Mouse (Mus musculus): ENCODE measurements around the gene Minos1. TPM values are rescaled to one million over a fixed set of nuclear protein-coding genes. Genes with fewer than 3 reads are reported as not detected.

Minos1 gene
- polyA plus RNA-seq, 1 experiment from 2014 or later, result 517 TPM

DNA sequence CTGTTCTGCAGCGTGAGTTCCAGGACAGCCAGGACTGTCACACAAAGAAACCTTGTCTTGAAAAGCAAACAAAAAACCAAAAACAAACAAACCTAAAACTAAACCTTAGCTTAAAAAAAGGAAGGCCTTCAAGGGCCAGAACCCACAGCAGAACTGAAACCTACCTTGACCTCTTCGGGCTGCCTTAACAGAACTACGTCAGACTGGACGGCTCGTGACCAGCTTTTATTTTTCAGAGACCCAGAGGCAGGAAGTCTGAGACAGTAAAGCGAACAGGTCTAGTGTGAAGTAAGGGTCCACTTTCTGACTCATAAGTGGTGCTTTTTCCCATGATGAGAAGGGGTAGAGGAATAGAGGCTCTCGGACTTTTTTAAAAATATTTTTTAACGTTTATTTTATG, 35.3 kb upstream of the Minos1 start:
- WGBS, result 76% methylated on average over 8 of the region's 8 CpGs
- Histone ChIP-seq H3K27ac (no peak overlapping the region), H3K4me2 (no peak overlapping the region)

DNA sequence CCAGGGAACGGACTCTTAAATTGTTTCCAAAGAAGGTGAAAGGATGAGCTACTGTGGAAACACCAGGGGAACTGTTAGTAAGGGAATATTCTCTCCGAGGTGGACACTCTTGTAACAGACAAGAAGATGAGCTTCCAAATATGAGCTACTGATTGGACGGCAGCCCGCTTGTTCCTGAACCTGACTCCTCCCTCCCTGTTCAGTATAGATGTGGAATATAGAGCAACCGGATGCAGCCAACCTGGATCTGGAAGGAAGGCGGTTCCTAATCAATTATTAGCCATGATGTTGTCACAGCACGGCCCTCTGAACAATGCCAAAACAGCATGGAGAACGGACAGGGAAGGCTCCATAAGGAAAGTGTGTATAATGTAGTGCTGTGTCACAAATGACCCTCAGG, 34.3 kb upstream of the Minos1 start:
- ATAC-seq (ENCODE audit: insufficient number of reproducible peaks, insufficient read depth, low FRiP score, low TSS enrichment, low read depth), result no peak
- H3K9me3 ChIP-seq, result no peaks in the 10 kb centered on the region
- no peaks in the 10 kb centered on the region for H3K36me3 ChIP-seq
- H3K27me3 ChIP-seq, result no peaks in the 10 kb centered on the region
- peaks cover 13% of the 10 kb centered on the region for H3K4me1 ChIP-seq
- 83% methylated on average over 8 of the region's 8 CpGs for WGBS
- no peak overlapping the region for H3K27ac ChIP-seq
- no peak overlapping the region for H3K9ac ChIP-seq
- no peak overlapping the region for H3K4me2 ChIP-seq
- H3K4me3 ChIP-seq, result no peak overlapping the region

More for the DNA sequence above, 35.3 kb upstream of the Minos1 start:
- no peak overlapping the region for H3K9ac ChIP-seq
- no peak overlapping the region for H3K4me3 ChIP-seq
- H3K36me3 ChIP-seq, result no peaks in the 10 kb centered on the region
- no peaks in the 10 kb centered on the region for H3K9me3 ChIP-seq
- H3K4me1 ChIP-seq, result peaks cover 18% of the 10 kb centered on the region
- no peak for ATAC-seq (ENCODE audit: insufficient number of reproducible peaks, insufficient read depth, low FRiP score, low TSS enrichment, low read depth)
- H3K27me3 ChIP-seq, result no peaks in the 10 kb centered on the region

DNA sequence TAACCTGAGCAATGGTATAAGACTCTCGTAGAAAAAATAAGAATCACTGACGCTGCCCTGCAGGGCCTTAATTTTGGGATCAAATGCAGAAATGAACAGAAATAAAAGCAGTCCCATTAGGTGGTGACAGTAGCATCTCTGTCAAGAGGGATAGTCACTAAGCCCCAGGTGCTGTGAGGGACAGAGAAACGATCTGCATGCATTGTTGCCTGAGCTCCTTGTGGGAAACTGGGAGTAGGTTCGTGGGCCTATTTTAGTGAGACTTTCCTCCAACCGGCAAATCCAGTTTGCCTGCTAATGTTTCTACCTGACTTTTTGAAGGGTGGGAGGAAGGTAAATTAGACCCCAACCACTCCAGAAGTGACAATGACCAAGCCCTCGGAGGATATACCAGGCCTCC, 33.2 kb upstream of the Minos1 start:
- ATAC-seq (ENCODE audit: insufficient number of reproducible peaks, insufficient read depth, low FRiP score, low TSS enrichment, low read depth), result no peak
- 84% methylated on average over 6 of the region's 6 CpGs for WGBS
- Histone ChIP-seq H3K9me3 (no peaks in the 10 kb centered on the region), H3K4me1 (0 out of 2 replicates have a peak, but pooled peaks cover 4% of the 10 kb centered on the region), H3K27me3 (no peaks in the 10 kb centered on the region), H3K36me3 (no peaks in the 10 kb centered on the region), H3K27ac (no peak overlapping the region), H3K9ac (no peak overlapping the region), H3K4me2 (no peak overlapping the region), H3K4me3 (no peak overlapping the region)

DNA sequence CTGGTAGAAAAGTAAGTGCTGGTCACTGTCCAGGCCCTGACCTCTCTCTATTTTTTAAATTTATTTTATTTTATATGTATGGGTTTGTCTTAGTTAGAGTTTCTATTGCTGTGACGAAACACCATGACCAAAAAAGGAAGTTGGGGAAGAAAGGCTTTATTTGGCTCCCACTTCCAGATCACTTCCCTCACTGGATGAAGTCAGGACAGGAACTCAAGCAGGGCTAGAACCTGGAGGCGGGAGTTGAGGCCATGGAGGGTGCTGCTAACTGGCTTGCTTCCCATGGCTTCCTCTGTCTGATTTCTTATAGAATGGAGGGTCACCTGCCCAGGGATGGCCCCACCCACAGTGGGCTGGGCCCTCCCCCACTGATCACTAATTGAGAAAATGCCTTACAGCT, 30.2 kb upstream of the Minos1 start:
- no peak overlapping the region for H3K4me2 ChIP-seq
- no peak overlapping the region for H3K4me3 ChIP-seq
- no peak overlapping the region for H3K27ac ChIP-seq
- H3K4me1 ChIP-seq, result no peaks in the 10 kb centered on the region
- H3K36me3 ChIP-seq, result no peaks in the 10 kb centered on the region
- WGBS, result 72% methylated on average over 2 of the region's 2 CpGs
- ATAC-seq (ENCODE audit: insufficient number of reproducible peaks, insufficient read depth, low FRiP score, low TSS enrichment, low read depth), result no peak
- H3K27me3 ChIP-seq, result no peaks in the 10 kb centered on the region
- H3K9ac ChIP-seq, result no peak overlapping the region
- H3K9me3 ChIP-seq, result no peaks in the 10 kb centered on the region

DNA sequence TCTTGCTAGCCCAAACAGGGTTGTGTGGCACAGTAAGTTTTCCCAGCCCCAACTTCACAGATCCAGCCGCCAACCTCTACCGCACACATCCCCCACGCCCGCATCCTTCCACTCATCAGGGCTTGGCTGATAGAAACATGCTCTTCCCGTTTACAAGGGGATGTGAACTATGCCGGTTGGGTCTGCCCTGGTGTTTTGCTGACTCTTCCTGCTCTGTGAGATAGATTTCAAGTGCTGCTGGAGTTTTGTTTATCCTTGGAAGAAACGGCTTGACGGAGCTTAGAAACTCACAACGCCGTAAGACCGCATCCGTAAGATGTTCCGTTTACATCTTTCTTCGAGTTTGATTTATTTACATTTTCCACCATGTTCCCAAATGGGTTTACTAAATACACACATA, 27.4 kb upstream of the Minos1 start:
- no peaks in the 10 kb centered on the region for H3K27me3 ChIP-seq
- no peak for ATAC-seq (ENCODE audit: insufficient number of reproducible peaks, insufficient read depth, low FRiP score, low TSS enrichment, low read depth)
- no peak overlapping the region for H3K9ac ChIP-seq
- H3K36me3 ChIP-seq, result no peaks in the 10 kb centered on the region
- H3K4me1 ChIP-seq, result no peaks in the 10 kb centered on the region; the same call in 1 of the 2 replicates
- no peak overlapping the region for H3K27ac ChIP-seq
- no peak overlapping the region for H3K4me2 ChIP-seq
- no peaks in the 10 kb centered on the region for H3K9me3 ChIP-seq
- no peak overlapping the region for H3K4me3 ChIP-seq
- 85% methylated on average over 14 of the region's 14 CpGs for WGBS

DNA sequence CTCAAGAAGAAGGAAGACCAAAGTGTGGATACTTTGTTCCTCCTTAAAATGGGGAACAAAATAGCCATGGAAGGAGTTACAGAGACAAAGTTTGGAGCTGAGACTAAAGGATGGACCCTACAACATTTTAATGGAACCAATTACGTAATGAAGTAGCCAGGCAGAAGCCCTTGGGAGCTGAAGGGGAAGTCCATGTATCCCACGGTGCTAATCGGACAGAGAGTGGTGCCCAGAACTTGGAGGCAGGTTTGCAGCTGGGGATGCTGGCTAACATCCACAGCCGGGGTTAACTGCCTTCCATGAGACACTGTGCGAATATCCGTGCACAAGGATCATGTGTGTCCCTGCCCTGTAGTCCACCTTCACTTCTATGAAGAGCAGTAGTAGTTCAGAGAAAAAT, 25.6 kb upstream of the Minos1 start:
- Histone ChIP-seq H3K27ac (no peak overlapping the region), H3K9me3 (no peaks in the 10 kb centered on the region), H3K4me2 (no peak overlapping the region), H3K4me3 (no peak overlapping the region), H3K9ac (no peak overlapping the region), H3K4me1 (no peaks in the 10 kb centered on the region; the same call in 1 of the 2 replicates), H3K36me3 (no peaks in the 10 kb centered on the region), H3K27me3 (no peaks in the 10 kb centered on the region)
- WGBS, result 85% methylated on average over 6 of the region's 6 CpGs
- no peak for ATAC-seq (ENCODE audit: insufficient number of reproducible peaks, insufficient read depth, low FRiP score, low TSS enrichment, low read depth)

DNA sequence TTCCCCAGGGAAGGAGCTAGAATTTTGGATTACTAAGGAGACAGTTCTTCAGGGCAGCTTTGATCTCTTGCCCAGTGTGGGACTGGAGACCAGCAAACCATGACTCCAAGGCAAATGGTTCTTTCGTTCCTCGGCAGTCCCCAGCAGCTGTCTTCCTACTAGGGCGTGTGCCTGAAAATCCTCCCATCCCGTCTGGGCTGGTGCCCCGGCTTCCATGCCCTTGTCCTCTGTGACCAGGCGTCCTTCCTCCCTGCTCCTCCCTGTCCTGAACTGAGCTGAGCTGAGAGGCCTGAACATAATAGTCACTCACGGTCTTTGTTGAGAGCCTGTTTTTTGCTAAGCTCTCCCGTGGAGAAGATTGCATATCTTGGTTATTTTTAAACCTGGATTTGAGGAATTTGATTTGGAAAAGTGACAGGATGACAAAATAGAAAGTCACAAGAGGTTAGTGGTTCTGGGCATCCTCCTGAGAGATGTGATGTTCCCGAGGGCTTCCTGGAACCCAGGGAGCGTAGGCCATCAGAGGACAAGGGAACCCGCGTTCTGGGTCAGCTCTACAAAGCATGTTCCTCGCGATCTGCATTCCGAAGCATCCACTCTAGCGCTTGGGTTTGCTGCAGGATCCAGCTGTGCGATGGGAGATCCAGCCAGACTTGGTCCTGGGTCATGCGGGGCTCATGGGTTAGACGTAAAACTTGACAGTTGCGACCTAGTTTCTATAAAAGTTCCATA, 23.8 kb upstream of the Minos1 start:
- WGBS, result 81% methylated on average over 20 of the region's 20 CpGs
- no peak overlapping the region for H3K4me2 ChIP-seq
- H3K9ac ChIP-seq, result no peak overlapping the region
- no peak overlapping the region for H3K4me3 ChIP-seq
- ATAC-seq (ENCODE audit: insufficient number of reproducible peaks, insufficient read depth, low FRiP score, low TSS enrichment, low read depth), result no peak
- H3K4me1 ChIP-seq, result no peaks in the 10 kb centered on the region; the same call in 1 of the 2 replicates
- no peak overlapping the region for H3K27ac ChIP-seq
- H3K27me3 ChIP-seq, result no peaks in the 10 kb centered on the region
- H3K9me3 ChIP-seq, result no peaks in the 10 kb centered on the region
- H3K36me3 ChIP-seq, result no peaks in the 10 kb centered on the region

DNA sequence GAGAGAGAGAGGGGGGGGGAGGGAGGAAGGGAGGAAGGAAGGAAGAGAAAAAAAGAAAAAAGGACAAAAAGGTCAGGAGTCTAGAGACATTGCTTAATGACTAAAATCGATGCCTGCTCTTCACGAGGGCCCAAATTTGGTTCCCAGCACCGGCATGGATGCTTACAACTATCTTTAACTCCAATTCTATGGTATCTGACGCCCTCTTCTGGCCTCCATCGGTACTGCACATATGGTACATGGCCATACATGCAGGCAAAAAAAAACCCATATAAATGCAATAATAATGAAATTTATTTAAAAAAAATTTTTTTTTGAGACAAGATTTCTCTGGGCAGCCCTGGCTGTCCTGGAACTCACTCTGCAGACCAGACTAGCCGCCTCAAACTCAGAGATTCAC, 20.5 kb upstream of the Minos1 start:
- peaks cover 8% of the 10 kb centered on the region; the same call in 1 of the 2 replicates for H3K9me3 ChIP-seq
- H3K27me3 ChIP-seq, result no peaks in the 10 kb centered on the region
- no peak overlapping the region for H3K4me2 ChIP-seq
- H3K4me1 ChIP-seq, result no peaks in the 10 kb centered on the region; the same call in 1 of the 2 replicates
- H3K36me3 ChIP-seq, result no peaks in the 10 kb centered on the region
- H3K9ac ChIP-seq, result no peak overlapping the region
- no peak overlapping the region for H3K27ac ChIP-seq
- no peak overlapping the region for H3K4me3 ChIP-seq
- 70% methylated on average over 6 of the region's 6 CpGs for WGBS
- ATAC-seq (ENCODE audit: insufficient number of reproducible peaks, insufficient read depth, low FRiP score, low TSS enrichment, low read depth), result no peak

DNA sequence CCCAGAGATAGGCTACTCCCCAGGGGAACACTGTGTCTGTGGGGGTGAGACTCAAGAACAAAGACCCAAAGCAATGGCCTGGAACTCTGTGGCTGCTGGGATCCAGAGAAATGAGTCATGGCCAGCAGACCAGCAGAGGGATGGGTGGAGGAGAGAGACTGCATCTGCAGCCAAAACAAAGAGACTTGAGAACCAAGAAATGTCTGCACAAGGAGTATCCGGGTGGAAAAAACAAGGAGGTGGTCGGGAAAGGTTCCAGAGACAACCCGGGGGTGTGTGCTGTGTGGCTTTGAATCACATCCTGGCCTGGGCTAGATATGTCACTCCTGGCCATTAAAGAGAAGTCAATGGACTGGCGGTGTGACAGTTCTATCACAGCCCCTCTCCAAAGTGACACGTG, 15.8 kb upstream of the Minos1 start:
- H3K27me3 ChIP-seq, result no peaks in the 10 kb centered on the region
- peaks cover 14% of the 10 kb centered on the region for H3K4me1 ChIP-seq
- H3K9me3 ChIP-seq, result peaks cover 8% of the 10 kb centered on the region; the same call in 1 of the 2 replicates
- H3K4me3 ChIP-seq, result no peak overlapping the region
- 87% methylated on average over 5 of the region's 5 CpGs for WGBS
- H3K4me2 ChIP-seq, result no peak overlapping the region
- ATAC-seq (ENCODE audit: insufficient number of reproducible peaks, insufficient read depth, low FRiP score, low TSS enrichment, low read depth), result no peak
- no peak overlapping the region for H3K27ac ChIP-seq
- no peaks in the 10 kb centered on the region for H3K36me3 ChIP-seq
- H3K9ac ChIP-seq, result no peak overlapping the region

DNA sequence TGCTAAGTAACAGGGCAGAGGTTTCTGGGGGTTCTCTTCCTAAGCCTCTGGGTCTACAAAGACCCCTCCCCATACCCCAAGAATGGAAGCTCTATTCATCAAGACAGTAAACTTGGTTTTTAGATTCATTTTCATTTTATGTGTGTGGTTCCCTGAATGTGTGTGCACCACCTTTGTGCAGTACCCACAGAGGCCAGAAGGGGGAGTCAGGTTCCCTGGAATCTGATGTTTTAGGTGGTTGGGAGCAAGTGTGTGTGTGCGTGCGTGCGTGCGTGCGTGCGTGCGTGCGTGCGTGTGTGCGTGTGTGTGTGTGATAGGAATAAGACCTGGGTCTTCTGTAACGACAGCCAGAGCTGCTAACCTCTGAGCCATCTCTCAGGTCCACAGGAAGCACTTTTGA, 14.2 kb upstream of the Minos1 start:
- peaks cover 8% of the 10 kb centered on the region; the same call in 1 of the 2 replicates for H3K9me3 ChIP-seq
- no peak overlapping the region for H3K9ac ChIP-seq
- ATAC-seq (ENCODE audit: insufficient number of reproducible peaks, insufficient read depth, low FRiP score, low TSS enrichment, low read depth), result no peak
- no peaks in the 10 kb centered on the region for H3K36me3 ChIP-seq
- peak overlapping the region; percentile 48; the same call in 1 of the 2 replicates for H3K27ac ChIP-seq
- 91% methylated on average over 11 of the region's 11 CpGs for WGBS
- no peak overlapping the region for H3K4me3 ChIP-seq
- no peak overlapping the region for H3K4me2 ChIP-seq
- H3K27me3 ChIP-seq, result no peaks in the 10 kb centered on the region
- peaks cover 14% of the 10 kb centered on the region for H3K4me1 ChIP-seq

DNA sequence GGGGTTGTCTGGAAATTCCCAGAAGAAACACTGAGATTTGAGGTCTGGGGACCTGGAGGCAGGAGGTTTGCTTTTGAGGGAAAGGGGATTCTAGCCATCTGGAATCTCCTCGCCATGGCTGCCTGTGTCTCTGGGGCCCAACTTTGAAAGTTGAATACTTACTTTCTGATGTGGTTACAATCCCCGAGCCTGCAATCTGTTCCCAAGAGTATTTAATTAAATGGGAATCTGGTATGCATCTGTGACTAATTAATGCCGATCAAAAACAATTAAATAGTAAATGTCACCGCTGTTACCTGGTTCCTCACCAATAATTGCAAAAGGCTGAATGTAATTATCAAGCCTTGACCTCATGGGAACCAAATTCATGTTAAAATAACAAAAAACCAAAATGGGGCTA, 13.7 kb upstream of the Minos1 start:
- H3K4me1 ChIP-seq, result peaks cover 14% of the 10 kb centered on the region
- peak overlapping the region; percentile 48; the same call in 1 of the 2 replicates for H3K27ac ChIP-seq
- no peak overlapping the region for H3K4me3 ChIP-seq
- no peak overlapping the region for H3K9ac ChIP-seq
- no peaks in the 10 kb centered on the region for H3K27me3 ChIP-seq
- no peak overlapping the region for H3K4me2 ChIP-seq
- no peak for ATAC-seq (ENCODE audit: insufficient number of reproducible peaks, insufficient read depth, low FRiP score, low TSS enrichment, low read depth)
- peaks cover 8% of the 10 kb centered on the region; the same call in 1 of the 2 replicates for H3K9me3 ChIP-seq
- 23% methylated on average over 4 of the region's 4 CpGs for WGBS
- H3K36me3 ChIP-seq, result no peaks in the 10 kb centered on the region

DNA sequence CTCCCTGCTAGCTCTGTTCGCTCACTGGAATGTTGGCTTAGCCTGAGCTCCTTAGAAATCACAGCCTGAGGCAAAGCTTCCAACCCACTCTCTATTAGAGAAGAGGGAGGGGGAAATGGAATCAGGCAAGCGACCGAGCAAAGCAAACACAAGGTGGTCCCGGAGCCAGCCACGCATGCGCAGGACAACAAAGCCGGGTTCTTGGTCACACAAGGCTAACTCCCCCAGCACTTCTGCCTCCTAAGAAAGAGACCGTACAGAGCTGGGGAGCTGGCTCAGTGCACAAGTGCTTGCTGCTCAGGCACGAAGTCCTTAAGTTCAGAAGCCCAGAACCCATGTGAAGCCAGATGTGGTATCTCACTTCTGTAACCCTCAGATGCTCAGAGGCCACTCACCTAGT, 12.1 kb upstream of the Minos1 start:
- peak overlapping the region; percentile 55 for H3K4me2 ChIP-seq
- H3K36me3 ChIP-seq, result no peaks in the 10 kb centered on the region
- peak overlapping the region; percentile 17; the same call in 1 of the 2 replicates for H3K4me3 ChIP-seq
- H3K27ac ChIP-seq, result peak overlapping the region; percentile 39; the same call in 1 of the 2 replicates
- H3K4me1 ChIP-seq, result peaks cover 14% of the 10 kb centered on the region
- H3K9me3 ChIP-seq, result peaks cover under 1% of the 10 kb centered on the region; the same call in 1 of the 2 replicates
- H3K27me3 ChIP-seq, result no peaks in the 10 kb centered on the region
- WGBS, result 8% methylated on average over 9 of the region's 9 CpGs
- no peak for ATAC-seq (ENCODE audit: insufficient number of reproducible peaks, insufficient read depth, low FRiP score, low TSS enrichment, low read depth)
- H3K9ac ChIP-seq, result 0 out of 2 replicates have a peak overlapping the region, but pooled peaks have one; percentile 36
